Mouse (Mus musculus) NIH3T3 (cell line): ENCODE results near the gene Golga5.

Experiments
- DNase-seq: peaks from one replicate; pipeline ENCODE4 v3.0.0-alpha.2; 2012; ENCODE audit warnings: low read depth

Gene Golga5

DNA sequence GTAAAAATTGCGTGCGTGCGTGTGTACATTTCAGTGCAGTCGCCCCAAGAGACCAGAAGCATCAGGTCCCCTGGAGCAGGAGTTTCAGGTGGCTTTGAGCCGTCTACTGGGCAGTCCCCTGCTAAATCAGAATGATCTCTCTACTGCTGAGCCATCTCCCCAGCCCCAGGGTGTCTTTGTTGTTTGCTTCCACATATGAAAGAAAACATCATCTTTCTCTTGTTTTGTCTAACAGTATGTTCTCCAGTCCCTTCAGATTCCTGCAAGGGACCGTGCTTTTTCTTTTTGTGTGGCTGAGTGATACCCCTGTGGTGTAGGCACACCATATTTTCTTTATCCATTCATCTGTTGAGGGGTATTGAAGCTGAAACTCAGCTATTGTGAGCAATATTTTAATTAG, 45.8 kb downstream of the Golga5 start:
- DNase-seq = no peak

DNA sequence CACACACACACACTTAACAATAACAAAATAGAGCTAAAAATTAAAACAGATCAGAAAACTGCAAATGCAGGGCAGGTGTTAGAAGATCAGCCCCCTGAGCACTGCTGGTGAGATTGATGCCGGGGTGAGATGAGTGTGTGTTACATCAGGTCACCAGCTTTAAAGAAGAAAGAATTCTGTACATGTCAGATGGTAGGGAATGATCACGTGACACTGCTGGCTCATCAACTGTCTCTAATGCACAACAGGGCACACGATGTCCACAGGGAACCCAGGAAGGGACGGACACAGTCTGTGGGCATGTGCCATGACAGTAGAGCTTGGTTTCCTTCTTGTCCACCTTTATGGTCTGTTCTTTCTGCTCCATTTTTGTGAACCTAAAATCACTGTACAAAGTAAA, 47.2 kb downstream of the Golga5 start:
- no peak for DNase-seq

DNA sequence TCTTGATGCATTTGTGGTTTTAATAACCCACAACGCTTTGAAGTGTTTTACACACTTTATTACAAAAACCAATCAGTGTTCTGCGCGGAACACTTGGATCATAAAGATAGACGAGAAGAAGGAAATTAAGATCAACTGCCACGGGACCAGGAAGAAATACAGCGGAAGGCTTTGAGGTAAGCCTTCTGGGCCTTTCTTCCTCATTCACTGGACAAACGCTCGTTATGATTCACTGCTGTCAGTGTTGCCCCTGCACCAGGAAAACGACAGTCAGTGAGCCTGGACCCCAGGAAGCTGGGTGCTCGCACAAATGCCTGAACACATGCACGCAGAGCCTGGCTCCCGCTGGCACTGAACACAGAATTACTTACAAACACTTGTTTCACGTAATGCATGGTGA, 48.7 kb downstream of the Golga5 start:
- DNase-seq = no peak

DNA sequence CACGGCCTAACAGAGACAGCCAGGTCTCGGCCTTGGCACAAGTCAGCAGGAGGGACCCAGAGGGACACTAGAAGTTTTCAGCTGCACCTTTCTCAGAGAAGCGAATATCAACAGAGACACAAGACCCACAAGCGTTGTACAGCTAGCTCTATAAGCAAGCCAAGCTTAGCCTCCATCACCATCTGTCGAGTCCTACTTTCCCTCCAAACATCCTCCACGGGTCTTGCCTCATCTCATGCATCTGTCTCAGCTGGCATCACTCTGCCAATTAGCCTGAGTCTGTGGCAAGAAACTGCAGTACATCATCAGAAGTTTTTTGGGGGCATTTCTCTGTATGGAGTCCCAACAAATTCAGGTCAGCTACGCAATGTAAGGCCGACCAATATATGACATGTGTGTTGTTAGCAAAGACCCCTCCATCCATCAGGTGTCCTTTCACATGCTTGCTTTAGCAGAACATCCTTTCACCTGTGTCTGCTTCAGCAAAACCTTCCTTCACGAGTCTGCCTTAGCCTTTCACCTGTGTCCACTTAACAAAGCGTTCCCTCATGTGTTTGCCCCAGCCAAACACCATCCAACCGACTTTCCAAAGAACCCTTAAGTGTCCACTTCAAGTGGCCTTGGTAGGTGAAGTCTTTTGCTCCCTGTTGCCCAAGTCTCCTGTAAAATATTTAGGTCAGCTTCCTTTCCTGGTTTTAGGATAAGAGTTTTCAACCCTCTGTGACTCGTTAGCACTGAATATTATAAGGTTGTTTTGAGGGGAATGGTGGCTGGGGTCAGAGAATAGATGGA, 51.2 kb downstream of the Golga5 start:
- DNase-seq = no peak

DNA sequence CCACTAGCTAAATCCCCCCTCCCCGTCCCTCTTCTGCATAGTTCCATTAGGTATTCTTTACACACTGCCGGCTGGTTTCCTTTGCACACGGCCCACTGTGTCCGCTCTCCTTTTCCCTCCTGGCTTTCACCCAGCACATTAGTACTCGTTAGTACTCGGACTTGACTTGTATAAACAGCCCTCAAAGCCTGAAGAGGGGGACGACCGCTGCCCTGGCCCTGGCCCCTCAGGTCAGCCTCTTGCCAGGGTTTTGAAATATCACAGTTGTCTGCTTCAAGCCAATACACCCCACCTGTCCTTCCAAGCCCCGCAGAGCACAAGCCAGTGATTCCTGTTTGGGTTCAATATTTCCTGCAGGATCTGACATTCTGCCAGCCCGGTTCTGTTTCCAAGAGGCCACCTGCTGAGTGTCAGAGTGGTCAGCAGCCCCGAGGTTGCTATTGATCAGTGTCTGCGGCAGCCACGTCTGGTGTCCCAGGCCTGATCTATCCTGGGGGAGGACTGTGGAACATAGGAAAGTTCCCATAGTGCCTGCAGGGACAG, 52.9 kb downstream of the Golga5 start:
- DNase-seq = no peak

DNA sequence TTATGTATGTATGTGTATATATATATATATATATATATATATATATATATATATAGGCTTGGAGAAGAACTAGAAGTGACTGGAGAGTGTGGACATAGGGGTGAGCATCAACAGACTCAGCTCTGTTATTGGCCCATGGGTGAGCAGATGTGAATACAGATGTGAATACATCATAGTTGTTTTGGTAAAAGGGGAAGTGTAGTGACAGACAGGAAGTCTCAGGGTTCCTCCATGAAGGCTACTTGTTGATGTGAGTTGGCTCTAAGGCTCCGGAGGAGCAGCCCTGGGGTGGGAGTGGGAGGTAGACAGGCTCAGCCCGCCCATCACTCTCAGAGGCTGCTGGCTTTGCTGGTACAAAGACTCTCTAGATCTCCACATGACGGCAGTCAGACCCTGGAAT, 55.3 kb downstream of the Golga5 start:
- no peak for DNase-seq

DNA sequence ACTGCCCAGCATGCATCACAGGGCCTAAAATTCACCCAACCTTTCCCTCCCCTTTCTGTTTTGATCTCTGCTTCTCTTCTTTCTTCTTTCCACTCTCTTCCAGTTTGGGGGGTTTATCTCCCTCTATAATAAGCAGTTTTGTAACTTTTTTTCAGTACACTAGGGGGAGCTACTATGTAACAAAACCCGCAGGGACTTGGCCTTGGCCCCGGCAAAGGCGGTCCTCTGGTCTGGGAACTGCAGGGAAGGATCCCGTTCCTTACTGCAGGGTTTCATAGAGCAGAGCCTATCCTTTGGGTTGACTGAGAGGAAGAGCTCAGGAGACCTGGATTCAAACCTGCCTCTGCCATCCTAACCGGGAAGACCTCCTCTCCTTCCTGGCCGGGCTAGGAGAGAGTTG, 55.8 kb downstream of the Golga5 start:
- DNase-seq = peak; percentile 75

DNA sequence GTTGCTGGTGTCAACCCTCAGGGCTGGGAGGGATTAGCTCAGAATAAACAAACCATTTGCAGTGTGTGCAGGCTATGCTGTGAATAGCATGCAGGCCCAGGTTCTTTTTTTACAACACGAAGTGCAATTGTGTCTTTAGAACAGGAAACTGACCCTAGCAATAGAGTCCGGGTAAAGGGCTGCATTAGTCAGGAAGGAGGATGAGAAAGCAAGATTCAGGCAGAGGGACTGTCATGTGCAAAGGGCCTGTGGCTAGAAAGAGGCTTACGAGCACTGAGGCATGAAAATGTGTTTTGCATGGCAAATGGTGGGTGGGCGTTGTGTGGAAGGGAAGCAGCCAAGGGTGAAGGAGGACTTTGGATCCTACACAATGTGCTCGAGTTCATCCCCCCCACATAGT, 59.1 kb downstream of the Golga5 start:
- no peak for DNase-seq

DNA sequence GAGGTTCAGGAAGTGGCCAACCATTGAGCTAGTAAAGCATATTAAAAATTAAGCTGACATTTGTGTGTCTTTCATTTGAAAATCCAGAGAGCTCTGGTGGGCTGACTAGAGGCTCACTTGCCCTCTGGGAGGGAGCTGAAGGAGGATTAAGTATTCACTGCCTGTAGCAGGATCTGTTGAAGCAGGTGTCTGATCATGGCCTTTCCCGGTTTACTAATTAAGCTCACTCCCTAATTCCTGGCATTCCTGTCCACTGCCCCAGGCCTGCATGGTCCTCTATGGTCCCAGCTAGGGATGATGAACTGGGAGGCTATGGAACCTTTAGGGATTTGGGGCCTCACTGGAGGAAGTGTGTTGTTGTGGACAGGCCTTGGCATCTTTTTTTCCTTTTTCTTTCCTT, 66.9 kb downstream of the Golga5 start:
- DNase-seq = no peak

DNA sequence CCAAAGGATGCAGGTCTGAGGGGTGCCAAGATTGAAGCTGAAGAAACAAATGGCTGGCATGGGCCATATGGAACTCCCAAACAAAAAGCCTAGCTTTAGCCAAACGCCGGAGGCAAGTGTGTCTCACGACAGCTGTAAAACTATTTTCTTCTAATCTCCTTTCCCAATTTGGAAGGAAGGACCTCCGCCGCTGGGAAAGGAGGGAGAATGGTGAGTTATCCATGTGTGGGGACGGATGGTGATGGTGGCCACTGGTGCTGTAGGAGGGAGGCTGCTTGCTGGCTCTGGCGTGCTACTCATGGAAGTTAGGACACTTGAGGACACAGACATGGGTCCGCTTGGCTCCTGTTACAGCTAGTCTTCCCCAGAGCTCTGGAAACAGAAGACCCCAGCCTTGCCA, 71.3 kb downstream of the Golga5 start:
- DNase-seq = no peak

DNA sequence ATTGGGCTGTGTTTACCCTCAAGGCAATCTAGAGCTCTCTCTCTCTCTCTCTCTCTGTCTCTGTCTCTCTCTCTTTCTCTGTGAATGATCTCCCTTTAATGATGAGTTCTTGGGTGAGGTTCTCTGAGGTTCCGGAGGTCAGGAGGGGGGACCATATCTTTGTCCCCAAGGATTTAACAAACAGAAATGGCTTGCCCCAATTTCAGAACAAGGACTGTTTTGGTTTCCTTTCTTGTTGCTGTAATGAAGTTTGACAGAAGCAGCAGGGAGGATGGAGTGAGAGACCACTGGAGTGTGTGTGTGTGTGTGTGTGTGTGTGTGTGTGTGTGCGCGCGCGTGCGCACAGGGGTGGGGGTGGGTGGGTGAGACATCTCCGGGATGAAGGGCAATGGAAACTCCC, 72.2 kb downstream of the Golga5 start:
- no peak for DNase-seq

DNA sequence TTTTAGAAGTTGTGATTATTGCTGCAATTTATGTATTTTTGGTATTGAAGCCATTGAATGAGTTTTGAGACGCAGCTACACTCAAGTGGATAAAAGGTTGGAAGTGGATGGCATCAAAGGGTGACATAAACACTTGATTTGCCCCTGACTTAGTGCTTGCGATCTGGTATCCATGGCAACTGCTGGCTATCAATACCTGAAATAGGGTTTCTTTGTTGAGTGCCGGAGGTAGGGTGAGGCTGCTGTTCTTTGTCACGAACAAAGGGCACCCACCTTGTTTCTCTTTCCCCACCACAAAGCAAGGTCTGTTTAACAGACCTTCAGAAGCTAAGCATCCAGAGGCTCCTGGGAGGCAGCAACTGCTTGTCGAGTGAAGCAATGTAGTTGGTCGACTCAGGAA, 76.2 kb downstream of the Golga5 start:
- no peak for DNase-seq
